Mouse (Mus musculus) liver, adult 2 months (tissue): ENCODE results near the gene Sipa1l2.

Source experiments
- CTCF ChIP-seq: fragments of 200-500 bp; IDR thresholded peaks from 2 replicates; pipeline ENCODE4 v1.5.1; 2011; ENCODE audit warnings: low read depth, low read length, control low read depth
- POLR2A ChIP-seq: fragments of 200-500 bp; IDR thresholded peaks from 2 replicates; pipeline ENCODE4 v1.6.1; 2011; ENCODE audit warnings: low read length, control low read depth; ENCODE audit not compliant: insufficient read depth; ENCODE audit errors: extremely low read depth

DNA sequence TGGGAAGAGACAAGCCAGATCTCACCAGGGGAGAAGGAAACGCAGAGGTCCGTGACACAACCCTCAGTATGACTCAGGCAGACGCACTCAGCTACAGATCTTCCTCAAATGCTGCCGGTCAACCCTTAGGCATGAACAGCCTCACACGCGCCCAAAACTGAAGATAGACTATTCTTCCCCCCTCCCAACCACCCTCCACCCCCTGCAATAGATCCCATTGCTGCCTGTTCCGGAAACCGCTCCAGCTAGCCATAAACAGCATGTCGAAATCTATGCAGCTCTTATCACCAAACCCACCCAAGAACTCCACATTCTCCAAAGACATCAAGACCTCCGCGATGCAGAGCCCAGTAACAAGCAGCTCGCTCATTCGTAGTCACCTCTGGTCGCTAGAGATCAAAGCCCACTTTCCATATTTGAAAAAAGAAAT is 1.2 kb downstream of the Sipa1l2 start:
- TF ChIP-seq POLR2A (no peak), CTCF (no peak)
